8 mouse cellular contexts compared by ENCODE assay signal in genomic region chrX:134058040-134058875, GRCm38 (mm10). TPM values are rescaled to one million over a fixed set of nuclear protein-coding genes. Genes with fewer than 3 reads are reported as not detected.
DNase-seq lines count a peak whose midpoint lies in the region; ATAC-seq and TF ChIP-seq lines count a peak whose summit lies in the region.

No protein-coding gene starts in this region.

- no peak overlapping the region for H3K9ac ChIP-seq in heart, embryonic 11.5 days (ENCODE audit: low read depth, low read length)
- no peak overlapping the region for H3K9ac ChIP-seq in embryonic facial prominence, embryonic 15.5 days
- no peak overlapping the region for H3K9ac ChIP-seq in limb, embryonic 14.5 days (ENCODE audit: low read depth, low read length, severe bottlenecking)
- H3K9ac ChIP-seq in stomach, embryonic 14.5 days (replicated peaks; ENCODE audit: low read depth, low read length) = no peak overlapping the region

- no peaks in the 10 kb centered on the region for H3K27me3 ChIP-seq in heart, embryonic 11.5 days (ENCODE audit: control insufficient read depth, insufficient read depth, low read length)
- H3K27me3 ChIP-seq in embryonic facial prominence, embryonic 15.5 days = no peaks in the 10 kb centered on the region
- H3K27me3 ChIP-seq in limb, embryonic 14.5 days (ENCODE audit: control insufficient read depth, insufficient read depth, low read length) = no peaks in the 10 kb centered on the region
- H3K27me3 ChIP-seq in stomach, embryonic 14.5 days (ENCODE audit: control insufficient read depth, insufficient read depth, low read length) = no peaks in the 10 kb centered on the region

- DNase-seq in heart, postnatal 36 days = no peak
- peak; percentile 43 for DNase-seq in A20 (ENCODE audit: low read depth, low spot score)
- DNase-seq in limb, embryonic 14.5 days (ENCODE audit: low spot score) = no peak
- no peak for DNase-seq in thymus, postnatal 0 days (ENCODE audit: low spot score)
- no peak for DNase-seq in adrenal gland, postnatal 36 days

- WGBS in heart, embryonic 11.5 days (ENCODE audit: insufficient replicate concordance) = 71% methylated on average over 14 of the region's 14 CpGs
- whole genome bisulfite sequencing in embryonic facial prominence, embryonic 15.5 days = 73% methylated on average over 14 of the region's 14 CpGs
- 73% methylated on average over 14 of the region's 14 CpGs for WGBS in limb, embryonic 14.5 days
- 63% methylated on average over 14 of the region's 14 CpGs for WGBS in stomach, embryonic 14.5 days

- peak overlapping the region; percentile 43 for H3K4me2 ChIP-seq in heart, embryonic 11.5 days
- H3K4me2 ChIP-seq in embryonic facial prominence, embryonic 15.5 days (replicated peaks) = peak overlapping the region; percentile 24
- peak overlapping the region; percentile 30 for H3K4me2 ChIP-seq in limb, embryonic 14.5 days (replicated peaks; ENCODE audit: low read depth, low read length, severe bottlenecking)
- H3K4me2 ChIP-seq in stomach, embryonic 14.5 days (replicated peaks; ENCODE audit: low read depth, low read length) = peak overlapping the region; percentile 29

- no peak for TF ChIP-seq POLR2A in limb, embryonic 14.5 days (IDR thresholded peaks at IDR 0.05; ENCODE audit: borderline replicate concordance, extremely low read depth, insufficient read depth, insufficient read length)

- H3K27ac ChIP-seq in heart, embryonic 11.5 days (ENCODE audit: low read depth, low read length) = 0 out of 2 replicates have a peak overlapping the region, but pooled peaks have one; percentile 89
- no peak overlapping the region for H3K27ac ChIP-seq in embryonic facial prominence, embryonic 15.5 days (replicated peaks)
- H3K27ac ChIP-seq in limb, embryonic 14.5 days (replicated peaks; ENCODE audit: low read depth, low read length) = 0 out of 2 replicates have a peak overlapping the region, but pooled peaks have one; percentile 26
- H3K27ac ChIP-seq in stomach, embryonic 14.5 days (ENCODE audit: low read length) = no peak overlapping the region

- no peaks in the 10 kb centered on the region; the same call in 1 of the 2 replicates for H3K36me3 ChIP-seq in heart, embryonic 11.5 days (ENCODE audit: control insufficient read depth, insufficient read depth, low read length)
- 0 out of 2 replicates have a peak, but pooled peaks cover 2% of the 10 kb centered on the region for H3K36me3 ChIP-seq in embryonic facial prominence, embryonic 15.5 days
- peaks cover 8% of the 10 kb centered on the region; the same call in 1 of the 2 replicates for H3K36me3 ChIP-seq in limb, embryonic 14.5 days (ENCODE audit: control insufficient read depth, insufficient read depth, low read length)
- no peaks in the 10 kb centered on the region for H3K36me3 ChIP-seq in stomach, embryonic 14.5 days (ENCODE audit: control insufficient read depth, insufficient read depth, low read length)

- intact Hi-C loops in heart, postnatal 36 days (cut with DNase I) = loop anchor here (5.0 to 10.0 kb wide), 3 partner anchors 36 to 473 kb away; partner anchors contain the start of gene Cenpi

- no peaks in the 10 kb centered on the region for H3K4me1 ChIP-seq in heart, embryonic 11.5 days (ENCODE audit: control insufficient read depth, insufficient read depth, low read length)
- H3K4me1 ChIP-seq in embryonic facial prominence, embryonic 15.5 days = no peaks in the 10 kb centered on the region
- no peaks in the 10 kb centered on the region for H3K4me1 ChIP-seq in limb, embryonic 14.5 days (ENCODE audit: control insufficient read depth, insufficient read depth, low read length)
- H3K4me1 ChIP-seq in stomach, embryonic 14.5 days (ENCODE audit: control insufficient read depth, insufficient read depth, low read length) = no peaks in the 10 kb centered on the region

- ATAC-seq in heart, embryonic 11.5 days (replicated peaks; ENCODE audit: insufficient number of reproducible peaks, low FRiP score, low TSS enrichment) = no peak; the same call in none of the 2 replicates
- no peak; the same call in 1 of the 2 replicates for ATAC-seq in embryonic facial prominence, embryonic 15.5 days (ENCODE audit: insufficient number of reproducible peaks, low FRiP score, low TSS enrichment, low read depth)
- ATAC-seq in limb, embryonic 14.5 days (ENCODE audit: low FRiP score, low read depth) = no peak
- ATAC-seq in stomach, embryonic 14.5 days (ENCODE audit: insufficient number of reproducible peaks, insufficient read depth, low FRiP score, low read depth) = no peak

- H3K4me3 ChIP-seq in heart, embryonic 11.5 days (ENCODE audit: low read depth, low read length) = peak overlapping the region; percentile 58
- H3K4me3 ChIP-seq in embryonic facial prominence, embryonic 15.5 days (replicated peaks) = peak overlapping the region; percentile 63
- peak overlapping the region; percentile 54 for H3K4me3 ChIP-seq in limb, embryonic 14.5 days (replicated peaks; ENCODE audit: low read length)
- peak overlapping the region; percentile 44; the same call in 1 of the 2 replicates for H3K4me3 ChIP-seq in stomach, embryonic 14.5 days (ENCODE audit: low read depth, low read length)

- no peaks in the 10 kb centered on the region for H3K9me3 ChIP-seq in heart, embryonic 11.5 days (replicated peaks; ENCODE audit: control insufficient read depth, low read length)
- H3K9me3 ChIP-seq in embryonic facial prominence, embryonic 15.5 days (replicated peaks) = no peaks in the 10 kb centered on the region
- H3K9me3 ChIP-seq in limb, embryonic 14.5 days (ENCODE audit: control insufficient read depth, low read length) = no peaks in the 10 kb centered on the region
- H3K9me3 ChIP-seq in stomach, embryonic 14.5 days (ENCODE audit: control insufficient read depth, low read depth, low read length) = no peaks in the 10 kb centered on the region

RNA-seq across cellular contexts. Expression of gene Cstf2, which starts 0.7 kb away (rescaled TPM):
- polyA plus RNA-seq in heart, embryonic 11.5 days (2014; fragmentation: Nextera tagmentation; extraction: Ambion mirVana) = 36.3 and 42.6 TPM in 2 replicates
- 10 to 100 TPM; 11.8 to 11.9 TPM for total RNA-seq in heart, postnatal 36 days (2021)
- polyA plus RNA-seq in embryonic facial prominence, embryonic 15.5 days (2015; fragmentation: Nextera tagmentation; extraction: Ambion mirVana) = 32.3 and 34.3 TPM in 2 replicates
- polyA plus RNA-seq in limb, embryonic 14.5 days (2012; rRNA removed) = 30.6 and 31.4 TPM in 2 replicates
- polyA plus RNA-seq in limb, embryonic 14.5 days (2014; fragmentation: Nextera tagmentation; extraction: Ambion mirVana) = 38.4 and 46.4 TPM in 2 replicates
- polyA plus RNA-seq in stomach, embryonic 14.5 days (2014; fragmentation: Nextera tagmentation; extraction: Ambion mirVana) = 47.3 and 49.5 TPM in 2 replicates
- 53.6 and 54.1 TPM in 2 replicates for polyA plus RNA-seq in thymus, postnatal 0 days (2015; fragmentation: Nextera tagmentation; extraction: Ambion mirVana)
- 10 to 100 TPM; 34.1 to 40.9 TPM for total RNA-seq in adrenal gland, postnatal 36 days (2021)

Comparison
In these comparisons a context has a peak if more than half of its experiments do, and no peak if none do; other contexts are left out.
1. H3K27ac ChIP-seq: peak in heart, embryonic 11.5 days (single experiment) and limb, embryonic 14.5 days (single experiment); none in embryonic facial prominence, embryonic 15.5 days (single experiment) and stomach, embryonic 14.5 days (single experiment).
2. Peak in every context shown above with its lines, with median percentiles within 50 percentile points of each other: H3K4me2 ChIP-seq and H3K4me3 ChIP-seq.